Mouse (Mus musculus): ENCODE measurements around the gene Fam161a.
A peak's percentile ranks its signal among the peaks of the same experiment; 100 is the strongest.
"Not testable (repeated sequence)": the region's sequence is repeated elsewhere in the genome, so short reads cannot be mapped to it uniquely, and the experiment has no call there.

Gene Fam161a

DNA sequence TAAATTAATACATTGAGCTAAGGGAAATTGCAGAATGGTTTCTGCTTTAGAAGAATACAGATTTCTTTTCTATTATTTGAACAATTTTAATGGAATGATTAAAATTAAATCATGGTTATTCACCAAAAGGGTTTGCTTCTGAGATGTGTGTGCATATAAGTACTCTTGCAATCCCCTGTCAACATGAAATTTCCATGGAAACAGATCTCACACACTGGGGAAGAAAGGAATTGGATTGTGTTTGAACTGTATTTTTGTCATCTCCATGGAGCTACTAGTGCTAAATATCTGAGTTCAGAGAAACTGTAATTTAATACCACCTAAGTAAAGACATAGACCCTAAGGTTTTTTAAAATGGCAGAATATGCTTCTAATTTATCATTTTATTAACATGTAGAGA, 42.3 kb downstream of the Fam161a start:
- DNase-seq (ENCODE audit: low spot score in 2 of 2): no peak

DNA sequence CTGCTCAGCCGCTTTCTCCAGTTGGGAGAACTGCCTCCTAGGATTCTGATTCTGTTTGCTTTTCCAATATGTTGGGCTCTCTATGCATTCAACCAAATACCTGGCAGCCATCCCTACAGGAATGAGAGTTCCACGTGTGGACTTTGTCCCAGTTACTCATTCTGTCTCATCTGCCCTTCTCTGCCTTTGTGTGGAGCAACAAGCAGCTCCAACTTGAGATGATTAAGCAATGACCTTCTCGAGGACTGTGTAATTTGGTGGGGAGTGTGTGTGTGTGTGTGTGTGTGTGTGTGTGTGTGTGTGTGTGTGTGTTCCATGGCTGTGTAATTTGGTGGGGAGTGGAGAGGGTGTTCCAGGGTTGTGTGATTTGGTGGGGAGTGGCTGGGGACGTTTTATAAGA, 45.0 kb downstream of the Fam161a start:
- DNase-seq (ENCODE audit: low spot score in 2 of 2): no peak

DNA sequence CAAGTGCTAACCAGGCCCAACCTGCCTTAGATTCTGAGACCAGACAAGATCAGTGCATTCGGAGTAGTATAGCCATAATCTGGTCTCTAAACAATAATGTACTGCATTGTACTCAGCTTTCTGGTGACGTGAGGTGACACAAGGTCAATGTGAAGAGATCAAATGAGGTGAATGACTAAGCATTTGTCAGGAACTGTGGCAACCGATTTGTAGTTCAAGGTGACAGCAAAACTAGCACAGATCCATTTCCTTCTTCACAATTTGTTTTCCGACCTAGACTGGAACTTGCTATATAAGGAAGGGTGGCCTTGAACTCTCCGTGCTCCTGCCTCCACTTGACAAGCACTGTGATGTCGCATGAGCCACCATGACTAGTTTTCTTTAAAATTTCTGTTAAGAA, 55.8 kb downstream of the Fam161a start:
- no peak for DNase-seq (ENCODE audit: low spot score in 2 of 2)

DNA sequence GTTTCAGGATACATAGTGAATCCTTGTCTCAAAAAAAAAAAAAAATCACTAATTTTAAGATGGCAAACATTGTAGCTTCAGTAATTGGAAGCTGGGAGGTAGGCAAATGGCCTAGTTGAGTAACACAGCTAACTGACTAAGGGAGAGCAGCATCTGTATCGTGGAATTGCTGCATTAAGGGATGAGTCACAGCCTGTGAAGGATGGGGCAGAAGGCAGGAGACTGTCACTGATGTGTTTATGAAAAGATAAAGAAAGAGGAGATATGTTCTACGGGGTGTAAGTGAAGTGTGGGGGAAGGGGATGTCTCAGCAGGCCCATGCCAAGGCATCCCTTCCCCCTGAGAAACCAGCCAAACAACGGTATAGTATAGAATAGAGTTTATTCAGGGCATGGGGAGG, 56.5 kb downstream of the Fam161a start:
- no peak for DNase-seq (ENCODE audit: low spot score in 2 of 2)

DNA sequence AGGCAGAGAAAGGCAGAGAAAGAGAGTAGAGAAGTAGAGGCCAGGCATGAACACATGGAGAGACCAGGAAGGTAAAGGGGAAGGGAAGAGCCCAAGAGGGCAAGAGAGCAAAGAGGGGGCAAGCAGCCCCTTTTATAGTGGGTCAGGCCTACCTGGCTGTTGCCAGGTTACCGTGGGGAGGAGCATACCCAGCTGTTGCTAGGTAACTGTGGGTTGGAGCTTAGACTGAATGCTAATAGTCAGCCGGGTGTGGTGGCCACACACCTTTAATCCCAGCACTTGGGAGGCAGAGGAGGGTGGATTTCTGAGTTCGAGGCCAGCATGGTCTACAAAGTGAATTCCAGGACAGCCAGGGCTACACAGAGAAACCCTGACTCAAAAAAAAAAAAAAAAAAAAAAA, 56.9 kb downstream of the Fam161a start:
- not testable (repeated sequence) for DNase-seq (ENCODE audit: low spot score in 2 of 2)

DNA sequence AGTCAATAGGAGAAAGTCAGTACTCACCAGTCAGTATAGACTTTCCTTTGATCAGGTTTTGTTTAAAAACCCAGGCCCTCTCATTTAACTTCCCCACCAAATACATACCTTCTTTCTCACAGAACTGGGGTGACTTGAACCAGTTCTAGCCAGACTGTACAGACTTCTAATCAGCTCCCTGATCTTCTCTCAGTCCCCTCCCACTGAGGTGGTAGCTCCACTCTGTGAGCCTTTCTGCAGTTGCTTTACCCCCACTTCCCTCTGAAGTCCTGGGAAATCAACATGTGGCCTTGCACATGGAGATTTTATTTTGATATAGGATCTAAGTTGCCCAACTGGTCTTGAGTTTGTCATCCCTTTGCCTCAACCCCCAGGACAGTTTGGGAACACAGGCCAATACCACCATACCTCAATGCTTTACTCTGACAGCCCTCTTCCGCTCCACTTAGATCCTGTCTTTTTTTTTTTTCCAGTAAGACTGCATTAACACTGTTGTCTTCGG, 57.9 kb downstream of the Fam161a start:
- DNase-seq (ENCODE audit: low spot score in 2 of 2): no peak

DNA sequence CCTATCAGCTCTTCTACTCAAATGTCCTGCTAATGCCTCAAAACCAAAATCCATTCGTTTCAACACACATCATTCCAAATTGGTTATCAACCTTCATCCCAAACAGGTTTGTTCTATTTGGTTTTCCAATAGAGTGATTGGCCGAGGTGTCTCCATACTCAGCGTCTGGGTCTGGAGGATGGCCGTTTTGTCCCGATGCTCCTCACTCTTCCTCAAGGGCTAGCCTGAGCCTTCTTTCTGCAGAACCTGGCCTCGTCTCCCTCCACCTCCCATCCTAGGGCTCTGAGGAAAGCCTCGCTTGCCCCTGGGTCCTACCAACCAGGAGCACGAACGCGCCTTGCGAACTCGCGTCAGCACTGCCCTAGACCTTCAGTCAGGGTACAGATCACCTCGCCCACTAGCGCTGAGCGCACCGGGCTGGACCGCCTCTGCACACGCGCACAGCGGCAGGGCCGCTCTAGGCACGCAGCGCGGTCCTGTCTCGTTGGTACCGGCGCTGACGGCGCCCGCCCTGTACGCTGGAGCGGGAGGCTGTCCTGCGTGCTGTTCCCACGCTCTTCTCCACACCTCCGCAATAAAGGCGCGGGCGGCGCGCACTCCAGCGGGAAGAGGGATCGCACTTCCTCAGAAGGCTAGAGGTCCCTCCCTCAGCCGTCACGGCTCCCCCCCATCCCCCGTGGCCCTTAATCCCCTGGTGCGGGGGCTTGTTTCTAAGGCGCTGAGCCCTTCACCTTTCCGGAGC, 60.2 kb downstream of the Fam161a start:
- DNase-seq (ENCODE audit: low spot score in 2 of 2): peak; percentile 39 to 59

DNA sequence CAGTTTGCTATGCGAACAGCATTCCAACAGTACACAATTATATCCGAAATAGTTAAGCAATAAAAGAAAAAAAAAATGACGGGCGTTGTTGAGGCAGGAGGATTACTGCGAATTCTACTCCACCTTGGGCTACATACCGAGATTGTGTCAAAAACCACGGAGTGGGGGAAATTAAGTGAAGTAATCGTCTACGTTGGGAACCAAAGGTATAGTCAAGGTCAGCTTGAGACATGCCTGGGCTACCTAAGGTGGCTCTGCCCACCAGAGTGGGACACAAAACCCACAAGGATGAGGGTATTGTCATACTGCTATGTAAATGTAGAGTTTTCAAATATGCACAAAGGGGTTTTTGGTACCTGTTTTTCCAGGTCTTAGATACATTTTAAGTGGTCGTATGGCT, 60.9 kb downstream of the Fam161a start:
- DNase-seq (ENCODE audit: low spot score in 2 of 2): no peak

DNA sequence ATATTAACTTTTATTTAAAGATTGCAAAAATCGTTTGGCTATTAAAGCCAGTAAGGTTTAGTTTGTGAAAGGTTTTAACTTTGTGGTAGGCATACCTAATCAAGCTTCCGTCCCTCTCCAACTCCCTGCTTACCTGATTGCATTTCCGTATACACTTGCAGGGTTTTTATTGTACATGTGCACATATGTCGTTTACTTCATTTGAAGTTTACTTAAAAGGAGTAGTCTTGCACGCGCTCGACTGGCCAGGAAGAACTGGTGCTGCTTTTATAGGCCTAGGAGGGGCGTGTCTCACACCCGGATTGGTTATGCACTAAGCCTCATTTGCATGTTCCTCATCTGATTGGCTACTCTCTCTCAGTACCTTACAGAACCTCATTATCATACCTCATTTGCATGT, 61.7 kb downstream of the Fam161a start:
- not testable (repeated sequence) for DNase-seq (ENCODE audit: low spot score in 2 of 2)

DNA sequence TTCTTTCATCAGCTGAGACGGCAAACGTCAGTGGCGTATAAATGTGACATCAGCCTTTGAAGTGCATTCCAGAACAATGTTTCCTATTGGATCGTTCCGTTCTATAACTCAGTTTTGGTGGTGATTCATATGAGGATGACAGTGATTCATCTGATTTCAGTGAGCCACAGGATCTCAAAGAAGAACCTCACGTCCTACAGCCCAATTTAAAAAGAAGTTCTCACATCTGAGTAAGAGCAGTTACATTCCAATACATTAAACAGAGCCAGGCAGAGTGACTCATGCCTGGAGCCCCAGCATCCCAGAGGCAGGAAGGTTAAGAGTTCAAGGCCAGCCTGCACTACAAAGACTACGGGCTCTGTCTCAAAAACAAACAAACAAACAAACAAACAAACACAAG, 67.5 kb downstream of the Fam161a start:
- DNase-seq (ENCODE audit: low spot score in 2 of 2): no peak

DNA sequence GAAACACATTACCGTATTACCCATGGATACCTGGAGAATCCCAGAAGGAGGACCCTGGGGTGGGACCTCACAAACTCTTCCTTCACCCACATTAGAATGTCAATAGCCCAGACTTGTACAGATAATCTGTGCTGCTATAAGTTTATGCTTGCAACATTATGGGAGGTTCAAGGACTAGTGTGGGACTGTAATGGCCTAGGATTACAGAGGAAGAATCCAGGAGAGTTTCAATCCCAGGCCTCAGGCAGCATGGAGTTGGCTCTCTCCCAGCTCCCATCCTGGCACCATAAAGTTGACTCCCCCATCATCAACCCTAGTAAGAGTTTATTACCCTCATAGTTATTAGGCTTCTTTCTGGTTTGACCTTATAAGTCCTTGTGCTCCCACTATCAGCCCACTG, 71.2 kb downstream of the Fam161a start:
- no peak for DNase-seq (ENCODE audit: low spot score in 2 of 2)
